Mouse (Mus musculus) gonadal fat pad, adult 2 months (tissue): ENCODE measurements around the gene Slc25a38. TPM values are rescaled to one million over a fixed set of nuclear protein-coding genes. Genes with fewer than 3 reads are reported as not detected.

Experiments used
- DNase-seq: peaks from one replicate; pipeline ENCODE4 v3.0.0-alpha.2; 2012; ENCODE audit warnings: low read depth
- polyA plus RNA-seq: library from polyadenylated mRNA; depleted of rRNA; stranded (reverse); fragments of >200 nt; gene quantifications from 2 replicates; pipeline ENCODE4 v1.2.3, GENCODE M21; 2012; rRNA removed

The Slc25a38 gene
- polyA plus RNA-seq, 1 experiment, result 38.7 TPM

GRCm38 (mm10) chr9:120140652-120141051 is 30.5 kb downstream of the Slc25a38 start:
- DNase-seq, result no peak

- no peak for DNase-seq
Measured at GRCm38 (mm10) chr9:120144474-120144873, 34.3 kb downstream of the Slc25a38 start.

- no peak for DNase-seq
Measured at GRCm38 (mm10) chr9:120149222-120149828, 39.2 kb downstream of the Slc25a38 start, which contains the start of gene Mobp. Gene Mobp, plus strand, starts transcription at chr9:120149707.

- DNase-seq, result no peak
Measured at GRCm38 (mm10) chr9:120151152-120151551, 41.0 kb downstream of the Slc25a38 start.

- DNase-seq, result no peak
Measured at GRCm38 (mm10) chr9:120151906-120152399, 41.8 kb downstream of the Slc25a38 start.

- no peak for DNase-seq
Measured at GRCm38 (mm10) chr9:120158047-120158446, 47.9 kb downstream of the Slc25a38 start.

- DNase-seq, result no peak
Measured at GRCm38 (mm10) chr9:120163862-120164261, 53.7 kb downstream of the Slc25a38 start.

- DNase-seq, result no peak
Measured at GRCm38 (mm10) chr9:120167826-120168225, 57.7 kb downstream of the Slc25a38 start.

GRCm38 (mm10) chr9:120171295-120171694 is 61.1 kb downstream of the Slc25a38 start:
- no peak for DNase-seq

Other genes starting within 250 kb of the Slc25a38 start
- gene Wdr48, start 215.5 kb upstream of the Slc25a38 start, polyA plus RNA-seq, result 38.2 and 42.4 TPM in 2 replicates
- gene Gorasp1, start 172.8 kb upstream of the Slc25a38 start, polyA plus RNA-seq, result 45.4 and 47.2 TPM in 2 replicates
- 2.0 and 3.8 TPM in 2 replicates for gene Ttc21a, start 172.8 kb upstream of the Slc25a38 start, polyA plus RNA-seq
- gene Csrnp1, start 125.7 kb upstream of the Slc25a38 start, polyA plus RNA-seq, result 22.6 and 28.6 TPM in 2 replicates
- 0.14 and 0.26 TPM in 2 replicates for gene Xirp1, start 86.8 kb upstream of the Slc25a38 start, polyA plus RNA-seq
- gene Cx3cr1, start 40.5 kb upstream of the Slc25a38 start, polyA plus RNA-seq, result 9.1 and 11.8 TPM in 2 replicates
- 0.14 TPM in 1 of 2 replicates, not detected in the other for gene Ccr8, start 18.3 kb upstream of the Slc25a38 start, polyA plus RNA-seq
- 1,380 and 2,360 TPM in 2 replicates for gene Rpsa, start 17.3 kb downstream of the Slc25a38 start, polyA plus RNA-seq
- gene Mobp, start 39.3 kb downstream of the Slc25a38 start, polyA plus RNA-seq, result 0.05 TPM in 1 of 2 replicates, not detected in the other
- gene Myrip, start 191.1 kb downstream of the Slc25a38 start, polyA plus RNA-seq, result 2.2 and 5.8 TPM in 2 replicates